Mouse (Mus musculus) thymus, adult 18-20 months (tissue): ENCODE measurements around the gene Pla2g15.

Source experiments
- DNase-seq, 2 experiments: peaks; one replicate each; pipeline ENCODE4 v3.0.0; 2022; ENCODE audit warnings: mixed read lengths in 2 of 2

Gene Pla2g15

DNA sequence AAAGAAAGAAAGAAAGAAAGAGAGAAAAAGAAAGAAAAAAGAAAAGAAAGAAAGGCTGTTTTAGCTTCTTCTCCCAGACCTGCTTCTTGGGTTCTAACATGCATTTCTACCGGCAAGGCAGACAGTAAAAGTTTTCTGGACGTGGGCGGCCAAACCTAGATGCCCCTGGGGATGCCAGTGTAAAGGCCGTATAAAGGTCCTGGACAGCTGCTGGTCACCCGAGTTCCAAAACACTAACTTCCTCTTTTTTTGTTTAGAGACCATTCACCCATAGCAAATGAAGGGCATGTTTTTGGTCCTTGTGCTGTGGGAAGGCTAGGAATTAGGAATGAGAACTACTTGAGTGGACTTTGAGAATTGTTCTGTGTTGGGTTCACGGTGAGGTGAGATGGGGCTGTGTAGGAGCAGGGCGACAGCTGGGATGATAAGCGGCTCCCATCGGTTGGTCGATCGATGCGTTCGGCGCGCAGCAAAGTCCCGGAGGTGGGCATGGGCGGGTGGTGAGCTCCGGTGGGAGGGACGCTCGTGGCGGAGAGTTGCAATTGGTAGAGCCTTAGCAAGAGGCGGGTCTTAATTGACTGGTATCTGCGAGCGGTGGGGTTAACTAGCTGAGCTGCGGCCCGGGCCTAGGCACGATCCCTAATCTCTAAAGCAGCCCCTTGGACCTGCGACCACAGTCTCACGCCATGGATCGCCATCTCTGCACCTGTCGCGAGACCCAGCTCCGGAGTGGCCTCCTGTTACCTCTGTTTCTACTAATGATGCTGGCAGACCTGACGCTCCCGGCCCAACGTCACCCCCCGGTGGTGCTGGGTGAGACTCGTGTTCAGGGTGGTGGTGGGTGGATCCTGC, at the start of gene Pla2g15:
Gene Pla2g15, plus strand, starts transcription at position 599 of the 852 bp plus-strand sequence.
- DNase-seq: peak; percentile 91

DNA sequence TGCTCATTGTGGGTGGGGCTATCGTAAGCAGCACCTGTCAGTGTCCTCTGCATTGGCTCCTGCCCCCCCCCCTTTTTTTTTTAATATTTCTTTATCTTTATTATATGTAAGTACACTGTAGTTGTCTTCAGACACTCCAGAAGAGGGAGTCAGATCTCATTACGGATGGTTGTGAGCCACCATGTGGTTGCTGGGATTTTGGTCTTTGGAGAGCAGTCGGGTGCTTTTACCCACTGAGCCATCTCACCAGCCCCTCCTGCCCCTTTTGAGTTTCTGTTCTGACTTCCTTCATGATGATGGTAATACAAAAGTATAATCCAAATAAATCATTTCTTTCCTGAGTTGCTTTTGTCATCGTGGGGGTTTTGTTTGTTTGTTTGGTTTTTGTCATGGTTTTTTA, 47.9 kb upstream of the Pla2g15 start:
- DNase-seq: peak in 1 of 2 experiments; percentile 58

DNA sequence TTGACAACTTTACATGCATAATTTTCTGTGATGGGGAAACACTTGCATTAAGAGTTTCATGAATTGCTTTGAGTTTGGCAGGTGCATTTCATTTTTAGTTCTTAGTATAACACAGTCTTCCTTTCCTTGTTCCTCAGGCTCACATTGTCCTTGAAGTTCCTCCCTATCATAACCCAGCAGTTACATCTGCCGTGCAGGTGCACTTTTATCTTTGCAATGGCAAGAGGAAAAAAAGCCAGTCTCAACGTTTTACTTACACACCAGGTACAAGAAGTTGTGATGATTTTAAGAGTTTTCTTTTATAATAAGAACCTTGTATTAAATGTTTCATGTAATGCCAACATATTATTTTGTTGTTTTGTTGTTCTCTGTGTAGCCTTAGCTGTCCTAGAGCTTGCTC, 46.3 kb upstream of the Pla2g15 start:
- peak; percentile 56 to 75 for DNase-seq

DNA sequence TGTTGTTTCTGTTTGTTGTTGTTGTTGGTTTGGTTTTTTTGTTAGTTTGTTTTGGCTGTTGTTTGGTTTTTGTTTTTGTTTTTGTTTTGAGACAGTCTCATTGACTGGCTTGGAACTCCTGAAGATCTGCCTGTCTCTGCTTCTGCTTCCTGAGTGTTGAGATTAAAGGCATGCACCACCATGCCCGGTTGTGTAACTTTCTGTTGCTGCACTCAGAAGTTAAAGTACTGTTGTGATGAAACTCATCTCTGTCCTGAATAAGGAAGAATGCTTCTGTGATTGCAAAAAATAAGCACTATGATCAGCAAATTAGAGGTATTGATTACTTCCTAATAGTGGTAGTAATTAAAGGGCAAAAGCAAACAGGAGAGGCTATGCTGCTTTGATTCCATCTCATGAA, 44.0 kb upstream of the Pla2g15 start:
- DNase-seq: no peak

DNA sequence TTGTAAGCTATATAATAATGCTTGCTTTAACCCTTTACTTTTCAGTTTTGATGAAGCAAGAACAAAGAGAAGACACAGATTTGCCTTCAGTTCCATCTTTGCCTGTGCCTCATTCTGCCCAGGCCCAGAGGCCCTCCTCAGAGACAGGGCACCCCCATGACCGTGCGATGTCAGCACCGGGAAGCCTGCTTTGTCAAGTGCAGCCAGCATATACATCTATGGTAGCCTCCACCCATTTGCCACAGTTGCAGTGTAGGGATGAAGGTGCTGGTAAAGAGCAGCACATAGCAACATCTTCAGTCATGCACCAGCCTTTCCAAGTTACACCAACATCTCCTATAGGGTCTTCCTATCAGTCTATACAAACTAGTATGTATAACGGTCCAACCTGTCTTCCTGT, 42.1 kb upstream of the Pla2g15 start:
- DNase-seq: no peak

DNA sequence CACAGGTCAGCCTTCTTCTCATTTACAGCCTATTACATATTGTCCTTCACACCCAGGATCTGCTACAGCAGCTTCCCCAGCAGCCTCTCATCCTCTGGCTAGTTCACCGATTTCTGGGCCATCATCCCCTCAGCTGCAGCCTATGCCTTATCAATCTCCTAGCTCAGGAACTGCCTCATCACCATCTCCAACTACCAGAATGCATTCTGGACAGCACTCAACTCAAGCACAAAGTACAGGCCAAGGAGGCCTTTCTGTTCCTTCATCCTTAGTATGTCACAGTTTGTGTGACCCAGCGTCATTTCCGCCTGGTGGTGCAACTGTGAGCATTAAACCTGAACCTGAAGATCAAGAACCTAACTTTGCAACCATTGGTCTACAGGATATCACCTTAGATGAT, 41.5 kb upstream of the Pla2g15 start:
- no peak for DNase-seq

DNA sequence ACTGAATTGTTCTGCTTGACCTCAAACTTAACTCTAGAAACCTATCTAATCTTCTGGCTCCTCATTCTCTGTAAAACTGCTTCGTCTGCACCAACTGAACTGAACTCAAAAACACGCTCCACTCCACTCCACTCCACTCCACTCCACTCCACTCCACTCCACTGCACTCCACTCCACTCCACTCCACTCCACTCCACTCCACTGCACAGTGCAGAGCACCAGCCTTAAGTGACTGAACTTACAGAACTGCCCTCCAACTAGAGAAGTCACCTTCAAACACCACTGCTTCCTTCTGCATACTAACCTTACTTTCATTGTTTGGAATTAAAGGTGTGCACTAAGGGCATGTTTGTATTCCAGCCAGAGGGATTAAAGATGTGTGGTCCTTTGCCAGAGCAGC, 38.2 kb upstream of the Pla2g15 start:
- DNase-seq: no peak

DNA sequence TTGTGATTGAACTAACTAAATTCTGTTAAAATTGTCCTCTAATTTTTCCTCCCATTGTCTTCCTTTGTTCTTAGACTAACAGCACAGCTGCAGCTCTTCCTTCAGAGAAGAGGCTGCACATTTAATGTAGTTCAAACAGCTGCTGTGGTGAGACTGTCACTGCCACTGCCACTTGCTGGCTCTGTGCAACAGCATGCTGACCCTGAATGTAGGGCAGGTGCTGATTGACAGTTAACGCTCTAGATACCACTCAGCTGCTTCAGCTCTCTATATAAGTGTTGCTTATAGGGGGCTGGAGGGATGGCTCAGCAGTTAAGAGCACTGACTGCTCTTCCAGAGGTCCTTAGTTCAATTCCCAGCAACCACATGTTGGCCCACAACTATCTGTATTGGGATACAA, 37.7 kb upstream of the Pla2g15 start:
- DNase-seq: peak; percentile 71 to 88

DNA sequence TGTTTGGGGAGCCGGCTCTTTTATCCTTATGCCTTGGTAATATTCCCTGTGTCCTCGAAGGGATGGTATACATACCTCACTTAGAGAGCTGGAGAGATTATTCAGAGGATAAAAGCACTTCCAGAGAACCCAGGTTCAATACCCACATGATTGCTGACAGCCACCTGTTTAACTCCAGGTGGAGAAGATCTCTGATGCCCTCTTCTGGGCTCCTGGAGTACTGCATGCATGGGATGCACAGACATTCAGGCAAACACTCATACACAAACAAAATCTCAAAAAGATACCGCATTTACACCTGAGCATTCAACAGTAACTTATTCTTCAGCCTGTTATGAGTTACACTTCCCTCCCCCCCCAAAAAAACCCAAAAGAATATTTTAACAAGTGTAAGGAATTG, 34.3 kb upstream of the Pla2g15 start:
- DNase-seq: peak in 1 of 2 experiments; percentile 77

DNA sequence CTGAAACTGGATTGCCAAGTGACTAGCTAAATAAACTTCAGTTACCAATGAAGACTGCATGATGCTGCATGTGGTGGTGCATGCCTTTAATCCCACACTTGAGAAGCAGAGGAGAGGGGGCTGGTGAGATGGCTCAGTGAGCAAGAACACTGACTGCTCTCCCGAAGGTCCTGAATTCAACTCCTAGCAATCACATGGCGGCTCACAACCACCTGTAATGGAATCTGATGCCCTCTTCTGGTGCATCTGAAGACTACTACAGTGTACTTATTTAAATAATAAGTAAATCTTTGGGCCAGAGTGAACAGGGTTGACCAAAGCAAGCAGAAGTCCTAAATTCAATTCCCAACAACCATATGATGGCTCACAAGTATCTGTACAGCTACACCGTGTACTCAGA, 26.8 kb upstream of the Pla2g15 start:
- DNase-seq: no peak

DNA sequence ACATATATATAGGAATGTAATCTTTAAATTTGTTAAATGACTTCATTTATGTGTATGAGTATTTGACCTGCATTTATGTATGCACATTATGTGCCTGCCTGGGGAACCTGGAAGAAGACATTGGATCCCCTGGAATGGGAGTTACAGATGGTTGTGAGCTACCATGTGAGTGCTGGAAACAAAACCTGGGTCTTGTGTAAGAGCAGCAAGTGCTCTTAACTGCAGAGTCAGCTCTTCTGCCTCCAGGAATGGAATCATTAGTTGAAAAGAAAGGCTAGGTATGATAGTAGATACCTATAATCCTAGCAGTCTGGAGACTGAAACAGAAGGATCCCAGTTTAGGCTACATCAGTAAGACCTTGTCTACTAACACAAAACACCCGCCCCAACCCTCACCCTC, 24.1 kb upstream of the Pla2g15 start:
- DNase-seq: no peak

DNA sequence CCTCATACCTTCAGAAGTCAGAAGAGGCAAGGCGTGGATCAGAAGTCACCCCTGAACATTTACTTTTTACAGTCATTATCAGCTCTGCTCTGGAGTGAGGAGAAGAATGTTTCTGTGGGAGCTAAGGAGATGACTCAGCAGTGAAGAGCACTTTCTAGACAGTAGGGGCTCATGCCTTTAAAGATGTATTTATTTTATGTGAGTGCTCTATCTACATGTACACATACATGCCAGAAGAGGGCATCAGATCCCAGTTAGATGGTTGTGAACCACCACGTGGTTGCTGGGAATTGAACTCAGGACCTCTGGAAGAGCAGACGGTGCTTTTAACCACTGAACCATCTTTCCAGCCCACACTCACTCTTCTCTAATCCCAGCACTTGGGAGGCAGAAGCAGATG, 23.1 kb upstream of the Pla2g15 start:
- no peak for DNase-seq

DNA sequence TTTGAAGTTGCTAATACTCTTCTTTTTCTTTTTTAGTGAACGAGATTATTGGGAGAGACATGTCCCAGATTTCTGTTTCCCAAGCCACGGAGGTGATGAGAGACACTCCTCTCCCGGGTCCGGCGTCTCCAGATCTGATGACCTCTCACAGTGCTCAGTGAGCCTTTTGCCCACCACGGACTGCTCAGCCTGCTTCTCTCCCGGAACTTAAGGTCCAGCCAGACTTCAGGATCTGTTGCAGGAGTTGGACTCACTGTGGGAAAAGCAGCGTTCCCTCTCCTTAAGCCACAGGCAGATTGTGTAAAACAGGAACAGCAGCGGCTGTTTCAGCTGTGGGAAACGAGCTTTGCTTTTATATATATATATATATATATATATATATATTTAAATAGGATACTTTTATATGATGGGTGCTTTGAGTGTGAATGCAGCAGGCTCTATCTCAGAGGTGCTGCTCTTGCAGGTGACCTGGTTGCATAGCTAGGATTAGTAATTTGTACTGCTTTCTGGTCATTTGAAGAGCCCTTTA, 22.3 kb upstream of the Pla2g15 start:
- DNase-seq: no peak

DNA sequence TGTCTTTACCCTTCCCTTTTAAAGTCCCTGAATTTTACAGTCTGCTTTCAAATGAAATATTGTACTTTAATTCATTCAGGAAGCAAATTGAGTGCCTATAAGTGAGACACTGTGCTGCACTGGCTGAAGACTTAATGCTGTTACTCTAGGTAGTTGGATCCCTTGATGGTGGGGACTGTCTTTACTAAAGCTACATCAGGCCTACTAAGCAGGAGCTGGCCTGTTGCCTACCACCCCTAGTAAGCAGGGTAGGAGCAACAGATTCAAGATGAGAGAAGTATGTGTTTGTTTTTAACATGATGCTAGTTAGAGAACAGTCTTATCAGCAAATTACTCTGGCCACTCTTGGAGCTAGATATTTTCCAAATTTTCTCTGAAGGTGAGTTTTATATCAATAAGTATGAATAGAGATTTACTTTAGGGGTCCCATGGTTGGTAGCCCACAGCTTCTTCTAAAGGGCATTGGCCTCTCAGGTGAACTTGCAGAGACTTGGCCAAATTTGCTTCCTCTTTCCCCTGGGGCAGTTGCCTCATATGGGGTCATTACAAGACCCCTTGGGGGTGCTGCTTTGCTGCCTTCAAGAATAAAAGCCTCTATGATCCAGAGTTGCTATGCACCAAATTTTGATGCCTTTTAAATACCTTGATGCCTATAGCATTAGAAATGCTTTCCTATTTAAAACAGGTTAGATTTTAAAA, 20.8 kb upstream of the Pla2g15 start:
- no peak for DNase-seq

DNA sequence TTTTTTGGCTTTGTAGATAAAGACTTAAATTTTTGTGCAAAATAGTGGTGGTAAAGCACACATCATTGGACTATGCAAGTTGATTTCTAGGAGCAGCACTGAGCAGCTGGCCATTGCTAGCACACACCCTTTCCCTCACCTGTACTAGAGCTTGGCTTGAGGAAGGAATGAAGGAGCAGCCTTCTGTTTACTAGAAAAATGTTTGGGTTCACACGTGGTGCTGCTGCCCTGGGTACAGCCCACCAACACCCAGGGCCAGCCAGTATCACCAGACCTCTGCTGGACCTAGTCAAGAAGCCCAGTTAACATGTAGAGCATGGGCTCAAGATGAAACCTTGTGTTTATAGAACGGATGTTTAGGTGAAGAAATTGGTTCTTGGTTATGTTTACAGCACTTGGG, 20.2 kb upstream of the Pla2g15 start:
- no peak for DNase-seq

DNA sequence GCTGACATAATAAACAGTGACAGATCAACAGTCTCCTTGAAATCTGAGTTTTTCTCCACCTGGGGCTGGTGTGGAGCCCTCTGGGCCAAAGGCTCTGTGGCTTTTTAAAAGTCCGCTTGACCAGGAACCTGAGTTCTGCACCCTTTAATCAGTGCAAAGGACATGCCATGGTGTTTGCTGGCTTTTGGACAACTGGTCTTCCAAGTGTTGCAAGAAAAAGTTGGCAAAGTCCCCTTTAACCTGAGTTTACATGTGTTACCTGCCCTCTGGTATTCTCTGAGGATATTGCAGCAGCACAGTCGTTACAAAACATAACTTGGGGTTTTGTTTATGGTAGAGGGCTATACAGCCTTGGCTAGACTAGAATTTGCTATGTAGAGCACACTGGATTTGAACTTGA, 19.7 kb upstream of the Pla2g15 start:
- DNase-seq: no peak

DNA sequence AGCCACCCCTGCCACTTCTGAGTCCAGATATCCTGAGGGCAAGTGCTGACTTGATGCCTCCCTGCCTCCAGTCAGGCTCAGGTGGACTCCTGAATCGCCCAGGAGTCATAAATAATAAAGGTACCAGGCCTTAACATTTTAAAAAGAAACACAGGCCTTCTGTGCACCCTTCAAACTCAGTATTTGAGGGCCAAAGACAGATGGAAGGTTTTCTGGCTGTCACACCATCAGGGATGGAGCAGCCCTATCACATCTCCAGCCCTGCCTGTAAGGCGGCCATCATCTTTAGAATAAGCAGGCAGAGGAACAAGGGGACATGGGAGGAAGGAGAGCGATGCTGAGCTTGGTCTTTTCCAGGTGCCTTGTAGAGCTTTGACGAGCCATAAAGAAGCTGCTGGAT, 19.2 kb upstream of the Pla2g15 start:
- no peak for DNase-seq

DNA sequence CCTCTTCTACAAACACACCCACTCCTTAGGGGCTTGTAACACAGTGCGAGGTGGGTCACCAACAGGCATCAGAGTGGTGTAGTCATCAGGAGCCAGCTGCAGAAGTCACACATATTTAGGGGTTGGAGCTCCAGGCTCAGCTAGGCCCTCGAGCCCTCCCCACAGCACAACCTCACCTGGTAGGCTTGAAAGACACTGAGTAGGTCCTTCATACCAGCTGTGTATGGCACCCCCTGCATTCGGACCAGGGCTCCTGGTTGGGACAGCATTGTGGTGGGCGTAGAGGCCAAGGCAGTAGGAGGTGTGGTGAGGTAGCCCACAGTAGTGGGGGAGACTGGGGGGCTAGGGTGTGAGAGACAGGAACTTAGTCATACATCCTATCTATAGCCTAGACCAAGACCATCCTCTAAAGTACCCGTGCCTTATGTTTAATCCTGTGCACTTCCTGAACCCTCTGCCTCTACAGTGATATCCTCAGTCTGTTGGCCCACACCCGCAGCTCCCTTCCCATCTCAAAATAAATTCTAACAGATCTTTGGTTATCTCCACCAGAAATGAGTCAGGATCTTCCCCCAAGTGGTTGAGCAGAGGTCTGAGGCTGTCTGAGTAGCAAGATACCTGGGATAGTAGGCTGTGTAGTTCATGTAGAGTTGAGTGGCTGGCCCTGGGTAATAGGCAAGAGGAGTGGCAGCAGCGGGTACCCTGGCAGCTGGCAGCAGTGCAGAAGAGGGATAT, 18.5 kb upstream of the Pla2g15 start:
- no peak for DNase-seq

DNA sequence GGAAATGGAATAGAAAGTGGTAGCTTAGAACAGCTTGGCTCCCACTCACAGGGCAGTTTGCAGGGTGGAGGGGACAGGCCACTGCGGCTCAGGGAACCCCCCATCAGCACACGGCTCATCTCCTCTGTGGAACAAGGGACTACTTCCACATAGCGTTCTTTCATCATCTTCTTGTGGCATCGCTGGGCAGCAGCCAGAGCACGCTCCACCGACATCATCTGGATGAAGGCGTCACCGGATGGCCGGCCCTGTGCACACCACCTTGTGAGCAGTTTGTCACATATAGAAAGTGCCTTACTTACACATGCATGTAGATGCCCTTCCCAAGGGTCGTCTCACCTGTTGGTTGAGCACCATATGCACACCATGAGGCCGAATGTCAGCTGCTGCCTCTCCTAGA, 17.8 kb upstream of the Pla2g15 start:
- no peak for DNase-seq

DNA sequence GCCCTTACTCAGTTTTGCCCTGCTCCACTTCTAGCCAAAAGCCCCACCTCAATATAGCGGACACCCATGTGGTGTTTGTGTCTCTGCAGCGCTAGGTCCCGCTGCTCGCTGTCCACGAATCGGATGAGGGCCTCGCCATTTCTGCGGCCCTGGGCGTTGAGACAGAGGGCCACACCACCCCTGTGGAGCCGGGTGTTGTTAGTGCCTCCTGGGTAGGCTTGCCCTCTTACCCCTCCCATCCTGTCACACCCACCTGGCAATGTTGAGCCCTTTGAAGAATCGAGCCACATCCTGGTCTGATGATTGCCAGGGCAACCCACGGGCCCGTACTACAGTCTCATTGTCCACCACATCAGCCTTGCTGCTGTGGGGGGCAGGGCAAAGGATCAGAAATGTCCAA, 16.7 kb upstream of the Pla2g15 start:
- no peak for DNase-seq

DNA sequence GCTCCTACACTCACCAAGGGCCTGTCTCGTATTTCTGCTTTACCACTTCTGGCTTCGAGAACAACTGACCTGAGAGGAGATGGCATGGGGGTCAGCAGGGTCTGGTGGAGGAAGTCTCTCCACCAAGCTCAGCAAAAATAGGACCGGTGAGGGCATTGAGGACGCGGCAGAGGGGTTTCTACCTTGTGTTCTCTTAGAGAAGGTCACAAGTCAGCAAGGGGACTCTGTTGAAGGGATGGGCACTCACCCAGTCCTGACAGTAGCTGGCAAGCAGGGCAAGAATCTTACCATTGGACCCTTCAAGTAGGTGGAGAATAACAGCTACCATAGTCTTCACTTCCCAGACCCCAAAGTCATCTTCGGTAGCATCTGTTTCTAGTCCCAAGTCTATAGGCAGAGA, 16.3 kb upstream of the Pla2g15 start:
- no peak for DNase-seq

DNA sequence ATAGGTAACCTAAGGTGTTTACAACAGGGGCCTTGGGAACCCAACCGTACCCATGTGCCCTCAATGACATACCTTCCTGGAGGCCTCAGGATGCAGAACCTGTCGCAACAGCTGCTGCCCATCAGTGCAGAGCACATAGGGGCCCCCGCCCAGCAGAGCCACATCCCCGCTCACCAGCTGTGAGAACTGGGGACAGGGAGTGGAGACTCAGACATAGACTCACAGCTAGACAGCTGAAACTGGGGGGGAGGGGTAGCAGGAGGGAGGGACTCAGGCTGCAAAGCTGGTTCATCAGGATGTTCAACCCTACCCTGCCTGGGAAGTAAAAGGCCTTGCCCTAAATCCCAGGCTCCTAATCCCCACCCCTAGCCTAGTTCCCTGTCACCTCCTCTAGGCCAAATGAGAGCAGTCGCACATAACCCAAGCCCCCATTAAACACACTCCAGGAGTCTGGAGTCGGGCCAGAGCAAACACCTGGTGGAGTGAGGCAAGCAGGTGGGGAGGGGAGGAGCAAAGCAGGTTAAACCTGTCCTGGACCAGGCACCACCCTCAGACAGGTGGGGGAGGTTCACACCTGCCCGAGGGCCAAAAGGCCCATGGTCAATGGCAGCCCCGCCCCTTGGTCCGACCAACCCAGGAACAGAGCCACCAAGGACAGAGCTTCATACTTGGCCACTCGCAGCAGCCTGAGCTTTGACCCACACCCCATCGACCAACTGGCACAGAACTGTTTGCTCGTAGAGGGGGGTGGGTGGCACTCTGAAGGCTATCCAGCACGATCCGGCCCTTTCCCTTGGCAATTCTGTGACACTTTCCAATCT, 15.2 kb upstream of the Pla2g15 start:
- DNase-seq: no peak

DNA sequence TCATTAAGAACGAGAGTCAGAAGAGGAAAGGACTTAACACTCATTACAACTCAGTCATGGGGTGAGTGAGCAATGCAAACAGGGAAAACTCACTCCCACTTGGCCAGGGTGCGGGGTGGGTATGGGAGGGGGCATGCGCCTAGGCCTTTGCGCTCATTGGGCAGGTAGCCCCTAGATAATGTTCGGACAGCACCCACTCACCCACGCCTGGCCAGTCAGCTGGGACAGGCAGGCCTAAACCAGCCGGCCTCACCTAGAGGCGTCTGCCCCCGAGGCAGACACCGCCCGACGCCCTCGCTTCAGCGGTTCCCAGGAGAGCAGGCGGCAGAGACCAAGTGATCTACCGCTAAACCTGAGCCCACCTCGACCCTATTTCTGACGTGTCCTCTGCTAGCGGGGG, 14.5 kb upstream of the Pla2g15 start:
- no peak for DNase-seq
